Mouse (Mus musculus): ENCODE data around the gene Ripply1.
A peak's percentile ranks its signal among the peaks of the same experiment; 100 is the strongest.
"Not testable (repeated sequence)": the region's sequence is repeated elsewhere in the genome, so short reads cannot be mapped to it uniquely, and the experiment has no call there.

The Ripply1 gene

GRCm38 (mm10) chrX:139781563-139781962, 590 bp downstream of the Ripply1 start:
- no peak for DNase-seq (ENCODE audit: extremely low read depth, insufficient read length, low spot score)

- DNase-seq (ENCODE audit: extremely low read depth, insufficient read length, low spot score): no peak
These were observed 1.2 kb downstream of the Ripply1 start for GRCm38 (mm10) chrX:139780988-139781387.

- no peak for DNase-seq (ENCODE audit: extremely low read depth, insufficient read length, low spot score)
These were observed 2.8 kb downstream of the Ripply1 start for GRCm38 (mm10) chrX:139779401-139779800.

GRCm38 (mm10) chrX:139778886-139779285, 3.3 kb downstream of the Ripply1 start:
- DNase-seq (ENCODE audit: extremely low read depth, insufficient read length, low spot score): no peak

GRCm38 (mm10) chrX:139777357-139777756, 4.8 kb downstream of the Ripply1 start:
- DNase-seq (ENCODE audit: extremely low read depth, insufficient read length, low spot score): no peak

- DNase-seq (ENCODE audit: extremely low read depth, insufficient read length, low spot score): peak; percentile 69
These were observed 7.0 kb downstream of the Ripply1 start for GRCm38 (mm10) chrX:139775084-139775612.

GRCm38 (mm10) chrX:139774309-139775083, 7.7 kb downstream of the Ripply1 start:
- DNase-seq (ENCODE audit: extremely low read depth, insufficient read length, low spot score): no peak

GRCm38 (mm10) chrX:139769975-139770637, 12.0 kb downstream of the Ripply1 start:
- DNase-seq (ENCODE audit: extremely low read depth, insufficient read length, low spot score): no peak

GRCm38 (mm10) chrX:139762546-139762945, 19.6 kb downstream of the Ripply1 start:
- no peak for DNase-seq (ENCODE audit: extremely low read depth, insufficient read length, low spot score)

- not testable (repeated sequence) for DNase-seq (ENCODE audit: extremely low read depth, insufficient read length, low spot score)
These were observed 23.5 kb downstream of the Ripply1 start for GRCm38 (mm10) chrX:139758634-139759033.

- no peak for DNase-seq (ENCODE audit: extremely low read depth, insufficient read length, low spot score)
These were observed 30.3 kb downstream of the Ripply1 start for GRCm38 (mm10) chrX:139751855-139752254.

GRCm38 (mm10) chrX:139737066-139737465, 45.1 kb downstream of the Ripply1 start:
- DNase-seq (ENCODE audit: extremely low read depth, insufficient read length, low spot score): no peak

GRCm38 (mm10) chrX:139730541-139730940, 51.6 kb downstream of the Ripply1 start:
- no peak for DNase-seq (ENCODE audit: extremely low read depth, insufficient read length, low spot score)

Data from 3134 (cell line).